Mouse (Mus musculus) liver, embryonic 15.5 days (tissue): ENCODE data around the gene Rhof. TPM values are rescaled to one million over a fixed set of nuclear protein-coding genes. Genes with fewer than 3 reads are reported as not detected.

Experiments
- ATAC-seq: fragments of 200-750 bp; cut with Nextera tagmentation; 2 replicates; pipeline ENCODE4 v1.8.0; 2017; ENCODE audit warnings: moderate number of reproducible peaks, mild to moderate bottlenecking, moderate library complexity; ENCODE audit not compliant: insufficient read depth
- H3K27ac ChIP-seq: fragments of 300-500 bp; sonication (generic); replicated peaks from 2 replicates; pipeline ENCODE4 v1.5.1; 2015; ENCODE audit warnings: mild to moderate bottlenecking, inconsistent platforms
- H3K27me3 ChIP-seq: fragments of 300-500 bp; sonication (generic); 2 replicates; pipeline ENCODE4 v1.6.1; 2015; ENCODE audit warnings: mild to moderate bottlenecking, inconsistent platforms
- H3K36me3 ChIP-seq: fragments of 300-500 bp; sonication (generic); replicated peaks from 2 replicates; pipeline ENCODE4 v1.6.1; 2015; ENCODE audit warnings: moderate library complexity, mild to moderate bottlenecking, inconsistent platforms
- H3K4me1 ChIP-seq: fragments of 300-500 bp; sonication (generic); replicated peaks from 2 replicates; pipeline ENCODE4 v1.6.1; 2015; ENCODE audit warnings: inconsistent platforms
- H3K4me2 ChIP-seq: fragments of 300-500 bp; sonication (generic); 2 replicates; pipeline ENCODE4 v1.6.1; 2015; ENCODE audit warnings: moderate library complexity, mild to moderate bottlenecking, inconsistent platforms
- H3K4me3 ChIP-seq: fragments of 300-500 bp; sonication (generic); replicated peaks from 2 replicates; pipeline ENCODE4 v1.5.1; 2015; ENCODE audit warnings: mild to moderate bottlenecking, inconsistent platforms
- H3K9ac ChIP-seq: fragments of 300-500 bp; sonication (generic); 2 replicates; pipeline ENCODE4 v1.6.1; 2015; ENCODE audit warnings: moderate library complexity, mild to moderate bottlenecking, inconsistent platforms
- H3K9me3 ChIP-seq: fragments of 300-500 bp; sonication (generic); replicated peaks from 2 replicates; pipeline ENCODE4 v1.6.1; 2016; ENCODE audit warnings: inconsistent platforms
- WGBS: fragments of 180-500 bp; shearing (Covaris S2); methylation state at CpG from one replicate; pipeline ENCODE4 v1.1.7; 2015; ENCODE audit warnings: mixed read lengths; ENCODE audit not compliant: insufficient replicate concordance; 5-methylcytosine and 5-hydroxymethylcytosine counted together
- polyA plus RNA-seq: library from polyadenylated mRNA; unstranded; fragments of >200 nt; fragmentation: Nextera tagmentation; extraction: Ambion mirVana; gene quantifications from 2 replicates; pipeline ENCODE4 v1.2.1, GENCODE M21; 2015

Gene Rhof
- polyA plus RNA-seq, 1 experiment from 2014 or later, result 2.1 TPM

DNA sequence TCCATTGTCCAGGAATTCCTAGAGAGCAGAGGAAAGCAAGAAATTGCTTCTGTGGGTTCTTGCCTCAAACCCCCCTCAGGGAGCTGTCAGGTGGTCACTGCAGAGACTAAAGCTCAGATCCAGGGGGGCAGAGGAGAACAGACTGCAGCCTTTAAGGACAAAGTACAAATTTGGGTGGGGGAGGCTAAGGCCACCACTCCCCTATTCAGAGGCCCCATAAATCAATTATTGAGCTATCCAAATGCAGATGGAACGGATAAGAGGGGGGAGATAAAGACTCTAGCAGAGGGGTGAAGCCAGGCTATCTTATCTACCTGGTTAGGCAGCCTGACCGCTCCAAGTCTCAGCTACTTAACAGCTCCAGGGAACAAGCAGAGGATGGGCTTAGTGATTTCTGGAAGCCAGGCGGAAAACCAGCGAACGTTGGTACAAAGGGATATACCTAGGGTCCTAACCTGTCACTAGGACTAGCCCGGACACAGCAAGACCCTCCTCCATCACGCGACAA lies 2.4 kb upstream of the Rhof start:
- peak overlapping the region; percentile 99 for H3K27ac ChIP-seq
- peak overlapping the region; percentile 99 for H3K4me2 ChIP-seq
- peaks cover 15% of the 10 kb centered on the region for H3K27me3 ChIP-seq
- H3K4me3 ChIP-seq, result peak overlapping the region; percentile 95
- peaks cover 87% of the 10 kb centered on the region for H3K4me1 ChIP-seq
- no peak for ATAC-seq
- H3K9ac ChIP-seq, result peak overlapping the region; percentile 64
- WGBS, result 48% methylated on average over 8 of the region's 8 CpGs
- H3K9me3 ChIP-seq, result no peaks in the 10 kb centered on the region
- H3K36me3 ChIP-seq, result peaks cover 26% of the 10 kb centered on the region

DNA sequence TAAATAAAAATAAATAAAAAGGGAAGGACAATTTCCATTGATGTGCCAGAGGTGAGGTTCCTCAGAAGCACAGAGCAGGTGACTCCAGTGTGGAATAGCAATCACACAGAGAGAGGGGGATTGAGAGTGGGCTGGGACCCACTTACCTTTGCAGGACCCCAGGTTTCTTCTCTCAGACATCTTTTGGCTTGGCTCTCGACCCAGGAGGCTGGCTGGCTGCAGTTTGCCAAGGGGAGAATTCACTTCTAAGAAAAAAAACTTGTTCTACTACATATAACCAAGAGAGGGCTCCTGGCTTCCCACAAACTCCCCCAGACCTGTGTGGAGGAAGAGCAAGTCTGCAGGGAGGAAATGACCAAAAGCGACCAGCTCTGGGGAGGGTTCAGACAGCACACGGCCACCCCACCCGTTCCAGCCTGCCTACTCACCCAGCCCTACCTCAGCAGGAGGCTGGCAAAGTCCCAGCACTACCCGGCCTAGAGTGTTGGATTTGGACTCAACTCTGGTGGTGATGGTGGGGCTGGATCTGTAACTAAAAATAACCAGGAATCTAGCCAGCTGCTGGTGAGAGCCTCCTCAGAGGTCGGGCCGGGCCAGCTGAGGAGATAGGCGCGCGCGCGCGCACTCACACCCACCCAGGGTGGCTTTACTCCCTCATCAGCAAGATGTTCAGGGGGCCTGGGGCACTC lies 1.8 kb upstream of the Rhof start:
- WGBS, result 47% methylated on average over 13 of the region's 13 CpGs
- Histone ChIP-seq H3K27ac (peak overlapping the region; percentile 99), H3K4me3 (peak overlapping the region; percentile 95), H3K9me3 (no peaks in the 10 kb centered on the region), H3K36me3 (peaks cover 26% of the 10 kb centered on the region), H3K4me1 (peaks cover 87% of the 10 kb centered on the region), H3K9ac (peak overlapping the region; percentile 64), H3K27me3 (peaks cover 18% of the 10 kb centered on the region), H3K4me2 (peak overlapping the region; percentile 99)
- ATAC-seq, result no peak

DNA sequence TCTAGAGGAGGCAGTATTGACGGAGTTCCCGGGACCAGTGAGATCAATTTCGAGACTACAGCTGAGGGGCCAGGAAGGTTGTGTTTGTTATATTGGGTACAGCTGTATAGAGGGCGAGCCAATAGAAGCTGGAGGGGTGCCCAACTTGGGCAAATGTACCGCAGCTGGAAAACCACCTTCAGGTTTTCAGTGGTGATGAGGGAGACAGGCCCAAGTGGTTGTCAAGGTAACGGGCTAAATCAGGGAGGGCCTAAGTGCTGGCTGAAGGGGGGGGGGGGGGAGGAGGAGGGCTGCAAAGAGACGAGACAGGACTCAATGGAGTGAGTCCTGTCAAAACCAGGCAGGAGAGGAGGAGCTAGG lies 1.3 kb upstream of the Rhof start:
- Histone ChIP-seq H3K4me1 (peaks cover 89% of the 10 kb centered on the region), H3K9me3 (no peaks in the 10 kb centered on the region), H3K27me3 (peaks cover 18% of the 10 kb centered on the region), H3K27ac (peak overlapping the region; percentile 99), H3K4me2 (peak overlapping the region; percentile 99; the same call in 1 of the 2 replicates), H3K36me3 (peaks cover 26% of the 10 kb centered on the region), H3K4me3 (no peak overlapping the region), H3K9ac (0 out of 2 replicates have a peak overlapping the region, but pooled peaks have one; percentile 64)
- 54% methylated on average over 7 of the region's 7 CpGs for WGBS
- ATAC-seq, result no peak

DNA sequence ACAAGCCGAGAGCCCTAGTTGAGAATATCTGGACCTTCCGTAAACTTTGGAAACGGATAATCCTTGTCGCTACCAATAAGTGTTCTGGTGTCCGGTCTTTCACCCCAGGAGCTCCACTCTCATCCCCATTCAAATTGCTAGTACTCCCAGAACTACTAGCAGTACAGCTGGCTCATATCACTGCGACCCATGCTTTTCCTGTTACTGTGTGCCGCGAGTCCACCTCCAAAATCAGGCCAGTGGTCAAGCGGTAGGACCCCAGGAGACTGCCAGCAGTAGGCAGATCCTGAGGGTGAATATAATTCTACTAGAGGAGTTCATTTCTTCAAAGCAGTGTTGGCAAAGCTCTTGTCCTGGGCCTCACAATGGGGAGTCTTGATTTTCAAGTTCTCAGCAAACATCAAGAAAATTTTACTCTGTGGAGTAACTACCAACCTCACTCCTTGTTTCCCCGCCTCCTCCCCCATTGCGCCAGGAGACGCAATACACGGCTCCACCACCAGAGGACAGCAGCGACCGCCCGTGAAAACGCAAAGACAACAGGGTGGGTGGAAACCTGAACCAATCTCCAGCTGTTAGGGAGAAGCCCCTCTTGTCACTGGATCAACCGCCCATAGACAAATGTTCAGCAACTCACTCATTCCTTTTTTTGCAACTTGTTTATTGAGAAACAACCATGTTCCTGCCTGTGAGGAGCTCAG lies 741 bp upstream of the Rhof start:
- H3K27me3 ChIP-seq, result peaks cover 18% of the 10 kb centered on the region
- H3K4me2 ChIP-seq, result peak overlapping the region; percentile 99
- peaks cover 26% of the 10 kb centered on the region for H3K36me3 ChIP-seq
- WGBS, result 17% methylated on average over 18 of the region's 18 CpGs
- peak overlapping the region; percentile 84 for H3K27ac ChIP-seq
- no peaks in the 10 kb centered on the region for H3K9me3 ChIP-seq
- H3K9ac ChIP-seq, result 0 out of 2 replicates have a peak overlapping the region, but pooled peaks have one; percentile 71
- H3K4me1 ChIP-seq, result peaks cover 88% of the 10 kb centered on the region
- H3K4me3 ChIP-seq, result peak overlapping the region; percentile 60
- no peak for ATAC-seq

DNA sequence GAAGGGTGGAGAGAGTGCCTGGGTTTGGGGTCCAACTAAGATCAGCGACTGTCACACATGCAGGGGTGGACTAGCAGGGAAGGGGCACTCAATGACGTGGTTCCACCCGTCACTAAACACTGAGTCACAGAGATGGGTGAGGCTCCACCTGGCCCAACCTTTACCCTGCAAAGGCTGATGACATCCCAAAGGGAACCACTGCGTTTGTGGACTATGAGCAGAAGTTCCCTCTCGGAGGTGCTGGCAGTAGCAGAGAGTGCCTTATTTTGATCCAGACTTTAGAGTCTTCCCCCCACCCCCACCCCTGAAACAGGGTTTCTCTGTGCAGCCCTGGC lies 1.7 kb downstream of the Rhof start:
- H3K27me3 ChIP-seq, result peaks cover 18% of the 10 kb centered on the region
- no peak overlapping the region for H3K9ac ChIP-seq
- peaks cover 84% of the 10 kb centered on the region for H3K4me1 ChIP-seq
- peaks cover 26% of the 10 kb centered on the region for H3K36me3 ChIP-seq
- H3K27ac ChIP-seq, result no peak overlapping the region
- 62% methylated on average over 5 of the region's 5 CpGs for WGBS
- no peak for ATAC-seq
- no peak overlapping the region for H3K4me3 ChIP-seq
- no peak overlapping the region for H3K4me2 ChIP-seq
- no peaks in the 10 kb centered on the region for H3K9me3 ChIP-seq

DNA sequence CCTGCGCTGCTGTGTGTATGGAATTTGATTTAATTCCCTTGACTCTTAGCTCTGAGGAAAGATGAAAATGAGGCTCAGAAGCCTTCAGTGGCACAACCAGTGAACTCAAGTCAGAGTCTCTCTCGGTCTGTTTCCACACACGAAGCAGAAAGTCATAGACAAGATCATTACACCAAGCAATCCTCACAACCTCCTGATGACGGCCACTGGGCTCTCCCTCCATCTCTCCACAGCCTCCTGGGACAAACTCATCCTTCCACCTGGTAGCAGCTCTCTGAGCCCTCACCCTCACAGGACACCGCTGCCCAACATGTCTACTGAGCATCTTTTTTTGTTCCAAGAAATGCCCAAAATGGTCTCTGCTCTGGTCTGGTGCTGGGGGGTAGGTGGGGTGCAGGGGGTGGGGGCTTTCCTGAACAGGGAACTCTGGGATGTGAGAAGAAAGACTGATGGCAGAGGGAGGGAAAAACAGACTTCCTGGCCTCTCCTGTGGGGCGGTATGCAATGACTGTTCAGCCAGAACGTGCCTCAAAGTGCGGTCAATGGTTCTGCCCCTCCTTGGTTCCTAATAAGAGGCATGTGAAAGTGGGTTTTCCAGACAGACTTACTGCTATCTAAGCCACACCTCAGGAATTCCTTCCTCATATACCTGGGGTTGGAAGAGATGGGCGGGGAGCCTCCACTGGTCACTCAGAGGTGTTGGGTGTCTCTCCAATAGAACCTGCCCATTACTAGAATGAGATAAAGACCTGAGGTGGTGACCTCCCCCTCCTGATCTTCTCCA lies 2.3 kb downstream of the Rhof start:
- Histone ChIP-seq H3K4me1 (peaks cover 84% of the 10 kb centered on the region), H3K9me3 (no peaks in the 10 kb centered on the region), H3K36me3 (peaks cover 23% of the 10 kb centered on the region), H3K27me3 (peaks cover 18% of the 10 kb centered on the region), H3K4me2 (no peak overlapping the region), H3K9ac (no peak overlapping the region), H3K27ac (no peak overlapping the region), H3K4me3 (no peak overlapping the region)
- WGBS, result 84% methylated on average over 9 of the region's 9 CpGs
- ATAC-seq, result no peak

DNA sequence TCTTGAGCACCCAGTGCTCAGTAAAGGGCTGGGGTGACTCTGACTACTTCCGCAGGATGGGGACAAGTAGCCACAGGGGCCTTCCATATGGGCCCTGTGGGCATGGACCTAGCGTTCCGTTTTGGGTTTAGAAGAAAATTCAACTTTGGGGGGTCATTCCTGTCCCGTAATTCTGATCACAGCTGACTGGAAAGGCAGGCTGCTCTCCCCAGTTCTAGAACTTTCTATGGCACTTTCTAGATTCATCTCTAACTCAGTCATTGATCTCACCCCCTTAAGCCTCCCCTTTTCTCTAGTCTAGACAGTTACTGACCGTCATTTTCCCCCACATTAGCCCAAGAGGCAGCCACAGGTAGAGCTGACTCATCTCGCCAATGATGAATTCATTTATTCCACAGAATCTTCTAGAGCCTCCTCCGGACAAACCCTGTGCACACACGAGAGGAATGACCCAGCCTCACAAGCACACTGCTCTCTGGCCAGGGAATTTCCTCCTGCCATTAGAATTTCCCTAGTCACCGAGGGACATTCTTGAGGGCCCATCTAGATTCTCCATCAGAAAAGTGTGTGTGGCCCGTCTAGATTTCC lies 3.2 kb downstream of the Rhof start:
- Histone ChIP-seq H3K4me3 (no peak overlapping the region), H3K4me2 (0 out of 2 replicates have a peak overlapping the region, but pooled peaks have one; percentile 21), H3K27ac (peak overlapping the region; percentile 66; the same call in 1 of the 2 replicates), H3K9ac (no peak overlapping the region), H3K4me1 (peaks cover 84% of the 10 kb centered on the region), H3K27me3 (peaks cover 18% of the 10 kb centered on the region), H3K36me3 (peaks cover 13% of the 10 kb centered on the region), H3K9me3 (no peaks in the 10 kb centered on the region)
- 43% methylated on average over 10 of the region's 10 CpGs for WGBS
- ATAC-seq, result no peak

DNA sequence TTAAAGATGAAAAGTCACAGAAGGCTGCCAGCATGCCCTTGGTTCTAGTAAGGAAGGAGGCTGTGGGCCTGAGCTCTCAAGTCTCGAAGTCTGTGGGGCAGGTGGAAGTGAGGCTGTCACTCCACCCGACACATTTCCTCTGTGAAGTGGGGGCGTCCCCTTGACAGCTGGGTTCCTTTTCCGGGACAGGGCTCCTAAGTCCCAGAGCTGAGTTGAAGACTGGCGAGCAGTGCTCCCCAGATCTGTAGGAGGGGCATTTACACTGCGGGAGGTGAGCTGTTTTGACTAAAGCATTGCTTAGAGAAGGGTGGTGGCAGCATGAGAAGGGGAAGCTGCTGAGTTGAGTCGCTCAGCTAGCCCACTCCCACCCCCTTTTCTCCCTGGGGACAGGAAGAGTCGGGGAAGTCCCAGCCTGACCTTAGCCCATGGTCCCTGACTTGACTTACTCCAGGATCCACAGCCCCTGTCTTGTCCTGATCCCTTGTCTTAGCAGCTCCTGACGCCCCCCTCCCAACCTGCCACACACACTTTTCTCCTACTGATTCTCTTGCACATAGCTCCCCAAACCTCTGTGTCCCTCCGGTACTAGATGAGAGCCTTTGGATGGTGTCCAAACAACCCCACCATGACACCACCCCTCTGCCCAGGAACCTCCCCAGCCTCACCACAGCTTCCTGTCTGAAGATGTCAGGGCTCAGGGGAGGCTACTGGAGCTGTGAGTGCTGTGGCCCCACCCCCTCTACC lies 3.9 kb downstream of the Rhof start:
- Histone ChIP-seq H3K9ac (no peak overlapping the region), H3K36me3 (peaks cover 7% of the 10 kb centered on the region), H3K27me3 (peaks cover 18% of the 10 kb centered on the region), H3K4me1 (peaks cover 78% of the 10 kb centered on the region), H3K27ac (peak overlapping the region; percentile 66), H3K9me3 (no peaks in the 10 kb centered on the region), H3K4me2 (peak overlapping the region; percentile 21; the same call in 1 of the 2 replicates), H3K4me3 (no peak overlapping the region)
- 17% methylated on average over 10 of the region's 10 CpGs for WGBS
- ATAC-seq, result no peak

DNA sequence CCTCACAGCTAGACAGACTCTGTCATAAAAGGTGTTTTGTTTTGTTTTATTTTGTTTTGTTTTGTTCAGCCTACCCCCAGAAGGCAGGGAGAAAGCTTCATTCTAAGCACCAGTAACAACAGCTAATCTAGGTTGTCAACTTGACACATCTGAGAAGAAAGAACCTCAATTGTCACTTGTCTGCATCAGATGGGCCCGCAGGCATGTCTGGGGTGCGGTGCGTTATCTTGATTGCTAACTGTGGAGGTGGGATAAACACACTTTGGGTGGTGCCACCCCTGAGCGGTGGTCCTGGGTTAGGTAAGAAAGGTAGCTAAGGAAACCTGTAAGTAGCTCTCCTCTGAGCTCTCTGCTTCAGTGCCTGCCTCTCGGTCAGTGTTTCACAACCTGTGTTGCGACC lies 5.5 kb downstream of the Rhof start:
- H3K4me1 ChIP-seq, result peaks cover 62% of the 10 kb centered on the region
- 0 out of 2 replicates have a peak, but pooled peaks cover 4% of the 10 kb centered on the region for H3K36me3 ChIP-seq
- WGBS, result 47% methylated on average over 6 of the region's 6 CpGs

More for the DNA sequence above, 5.5 kb downstream of the Rhof start:
- no peak overlapping the region for H3K4me2 ChIP-seq
- H3K9me3 ChIP-seq, result no peaks in the 10 kb centered on the region
- no peak for ATAC-seq
- H3K27ac ChIP-seq, result no peak overlapping the region
- H3K4me3 ChIP-seq, result no peak overlapping the region
- H3K9ac ChIP-seq, result no peak overlapping the region
- peaks cover 18% of the 10 kb centered on the region for H3K27me3 ChIP-seq
